Mouse (Mus musculus): ENCODE data around the gene Slc11a2. TPM values are rescaled to one million over a fixed set of nuclear protein-coding genes. Genes with fewer than 3 reads are reported as not detected.
"Not testable (repeated sequence)": the region's sequence is repeated elsewhere in the genome, so short reads cannot be mapped to it uniquely, and the experiment has no call there.

The Slc11a2 gene
- polyA plus RNA-seq, 1 experiment from 2014 or later, result 11.6 TPM

DNA sequence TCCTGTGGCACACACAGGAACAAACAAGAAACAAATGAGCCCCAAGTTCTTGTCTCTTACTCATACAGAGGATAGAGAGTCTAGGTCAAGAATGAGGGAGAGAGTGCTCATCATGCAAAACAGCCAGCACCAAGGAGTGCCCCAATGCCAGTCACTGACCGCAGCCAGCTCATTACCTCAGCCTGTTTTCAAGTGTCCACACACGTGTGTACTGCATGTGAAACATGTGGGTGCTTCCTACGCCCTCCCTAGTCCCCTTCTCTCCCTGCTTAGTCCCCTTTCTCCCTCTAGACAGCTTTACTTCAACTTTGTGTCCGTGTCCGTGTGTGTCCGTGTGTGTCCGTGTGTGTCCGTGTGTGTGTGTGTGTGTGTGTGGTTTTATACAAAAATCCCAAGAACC, 45.2 kb downstream of the Slc11a2 start:
- Histone ChIP-seq H3K9ac (no peak overlapping the region), H3K4me3 (no peak overlapping the region), H3K4me1 (replicated peaks) (no peaks in the 10 kb centered on the region), H3K36me3 (no peaks in the 10 kb centered on the region), H3K4me2 (no peak overlapping the region), H3K27me3 (no peaks in the 10 kb centered on the region), H3K27ac (no peak overlapping the region), H3K9me3 (replicated peaks) (no peaks in the 10 kb centered on the region)
- WGBS, result 86% methylated on average over 8 of the region's 8 CpGs
- ATAC-seq (replicated peaks; ENCODE audit: insufficient number of reproducible peaks, insufficient read depth, low FRiP score, low read depth), result no peak

DNA sequence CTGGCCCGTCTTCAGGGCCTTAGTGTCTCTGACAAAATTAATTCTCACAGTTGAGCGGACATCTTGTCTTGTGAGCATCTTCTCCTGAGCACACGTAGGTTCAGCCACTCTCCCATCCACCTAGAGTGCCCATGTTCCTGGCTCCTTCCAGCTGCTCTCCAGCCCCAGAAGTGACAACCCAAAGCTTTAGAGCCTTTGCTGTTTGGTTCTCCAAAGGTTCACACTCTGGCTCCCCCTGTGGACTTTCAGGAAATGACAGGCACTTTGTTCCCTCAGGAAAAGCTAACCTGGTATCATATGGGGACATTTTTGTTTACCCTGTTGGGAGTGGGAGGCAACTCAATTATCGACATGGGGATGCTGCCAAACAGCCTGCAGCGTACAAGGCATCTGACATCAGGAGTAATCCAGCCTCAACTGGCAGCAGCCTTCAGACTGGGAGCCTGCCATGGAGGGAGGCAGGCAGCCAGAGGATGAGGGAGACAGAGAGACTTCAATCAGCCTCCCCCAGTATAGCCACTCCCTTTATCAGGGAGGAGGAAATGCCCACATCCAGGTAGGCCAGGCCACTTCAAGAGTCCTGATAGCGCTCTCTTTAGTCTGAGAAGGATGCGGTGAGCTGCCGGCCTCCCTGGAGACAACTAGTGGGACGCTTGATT, 46.9 kb downstream of the Slc11a2 start:
- H3K4me1 ChIP-seq (replicated peaks); H3K4me3 ChIP-seq; H3K27me3 ChIP-seq; H3K36me3 ChIP-seq; H3K27ac ChIP-seq; H3K9ac ChIP-seq; H3K4me2 ChIP-seq; H3K9me3 ChIP-seq (replicated peaks); ATAC-seq (replicated peaks; ENCODE audit: insufficient number of reproducible peaks, insufficient read depth, low FRiP score, low read depth): not testable (repeated sequence)
- 33% methylated on average over 4 of the region's 9 CpGs for WGBS

DNA sequence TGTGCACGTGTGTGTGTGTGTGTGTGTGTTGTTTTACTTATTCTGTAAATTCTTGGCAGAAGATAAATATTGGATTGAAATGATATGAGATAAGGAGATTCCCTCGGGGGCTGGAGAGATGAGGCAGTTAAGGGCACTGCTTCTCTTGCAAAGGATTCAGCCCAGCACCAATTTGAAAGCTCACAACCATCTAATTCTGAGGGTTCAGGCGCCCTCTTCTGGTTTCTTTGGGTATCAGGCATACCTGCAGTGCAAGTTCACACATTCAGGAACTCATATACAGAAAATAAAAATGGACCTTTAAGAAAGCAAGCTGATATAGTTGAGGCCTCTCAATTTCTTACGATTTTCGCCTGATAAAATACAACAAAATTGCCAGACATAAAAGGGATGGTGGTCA, 49.8 kb downstream of the Slc11a2 start:
- Histone ChIP-seq H3K9ac (no peak overlapping the region), H3K4me3 (no peak overlapping the region), H3K27me3 (no peaks in the 10 kb centered on the region), H3K4me1 (replicated peaks) (no peaks in the 10 kb centered on the region), H3K9me3 (replicated peaks) (no peaks in the 10 kb centered on the region), H3K4me2 (no peak overlapping the region), H3K27ac (no peak overlapping the region), H3K36me3 (no peaks in the 10 kb centered on the region)
- 30% methylated on average over 5 of the region's 5 CpGs for WGBS
- ATAC-seq (replicated peaks; ENCODE audit: insufficient number of reproducible peaks, insufficient read depth, low FRiP score, low read depth), result no peak

DNA sequence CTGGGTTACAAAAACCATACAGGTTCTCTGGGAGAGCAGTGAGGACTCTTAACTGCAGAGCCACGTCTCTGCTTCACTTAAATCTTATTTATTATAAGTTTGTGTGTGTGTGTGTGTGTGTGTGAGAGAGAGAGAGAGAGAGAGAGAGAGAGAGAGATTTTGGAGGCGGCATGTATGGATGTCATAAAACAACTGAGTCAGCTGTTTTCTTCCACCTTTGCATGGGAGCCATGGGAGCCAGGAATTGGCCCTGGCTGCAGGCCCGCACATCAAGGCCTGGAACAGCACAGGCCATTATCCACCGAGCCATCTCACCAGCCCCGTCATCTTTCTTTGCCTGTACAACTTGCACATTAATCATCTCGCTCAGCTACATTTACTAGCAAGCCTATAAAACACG, 57.8 kb downstream of the Slc11a2 start:
- H3K27ac ChIP-seq, result no peak overlapping the region
- no peaks in the 10 kb centered on the region for H3K4me1 ChIP-seq (replicated peaks)
- no peaks in the 10 kb centered on the region for H3K27me3 ChIP-seq
- WGBS, result 76% methylated on average over 7 of the region's 7 CpGs
- H3K9ac ChIP-seq, result no peak overlapping the region
- no peaks in the 10 kb centered on the region for H3K9me3 ChIP-seq (replicated peaks)
- no peak overlapping the region for H3K4me2 ChIP-seq
- H3K36me3 ChIP-seq, result no peaks in the 10 kb centered on the region
- ATAC-seq (replicated peaks; ENCODE audit: insufficient number of reproducible peaks, insufficient read depth, low FRiP score, low read depth), result no peak
- no peak overlapping the region for H3K4me3 ChIP-seq

DNA sequence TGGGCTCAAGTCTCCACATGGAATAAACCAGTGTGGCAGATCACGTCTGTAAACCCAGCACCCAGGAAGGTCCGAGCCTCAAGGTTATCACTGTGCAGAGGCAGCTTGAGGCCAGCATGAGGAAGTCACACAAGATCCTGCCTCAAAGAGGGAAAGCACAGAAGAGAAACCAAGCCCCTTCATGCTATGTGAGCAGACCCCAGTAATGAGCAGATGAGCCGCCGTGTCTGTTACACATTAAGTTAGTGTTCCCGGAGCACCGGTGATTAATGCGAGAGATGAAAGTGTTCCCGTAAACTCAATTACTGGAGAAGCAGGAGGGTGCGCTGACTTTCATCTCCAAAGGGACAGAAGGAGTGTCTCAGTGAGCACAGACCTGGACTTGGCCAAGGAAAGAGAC, 58.9 kb downstream of the Slc11a2 start:
- H3K27me3 ChIP-seq; H3K36me3 ChIP-seq; H3K9me3 ChIP-seq (replicated peaks); H3K27ac ChIP-seq; H3K4me2 ChIP-seq; ATAC-seq (replicated peaks; ENCODE audit: insufficient number of reproducible peaks, insufficient read depth, low FRiP score, low read depth); H3K9ac ChIP-seq; H3K4me1 ChIP-seq (replicated peaks); H3K4me3 ChIP-seq: not testable (repeated sequence)
- whole genome bisulfite sequencing, result 78% methylated on average over 9 of the region's 9 CpGs

DNA sequence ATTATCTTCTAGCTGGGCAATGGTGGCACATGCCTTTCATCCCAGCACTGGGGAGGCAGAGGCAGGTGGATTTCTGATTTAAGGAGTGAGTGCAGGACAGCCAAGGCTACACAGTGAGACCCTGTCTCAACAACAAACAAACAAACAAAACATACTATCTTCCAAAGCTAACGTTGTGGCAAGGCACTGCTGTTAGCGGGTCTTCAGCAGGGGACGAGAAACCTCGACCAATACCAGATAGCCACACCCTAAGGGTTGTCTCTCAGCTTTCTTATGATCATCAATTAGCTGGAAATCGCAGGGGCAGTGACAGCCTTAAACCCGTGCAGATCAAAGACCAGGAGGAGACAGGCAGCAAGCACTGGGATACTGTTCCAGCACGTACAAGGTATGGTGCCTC, 60.6 kb downstream of the Slc11a2 start, which contains the start of gene Higd1c:
Gene Higd1c, plus strand, starts transcription at position 301 of the 400 bp plus-strand sequence.
- Histone ChIP-seq H3K36me3 (no peaks in the 10 kb centered on the region), H3K4me2 (no peak within 1 kb of the TSS), H3K9me3 (replicated peaks) (no peaks in the 10 kb centered on the region), H3K9ac (no peak within 1 kb of the TSS), H3K4me3 (no peak within 1 kb of the TSS), H3K27ac (no peak within 1 kb of the TSS), H3K27me3 (no peaks in the 10 kb centered on the region), H3K4me1 (replicated peaks) (no peaks in the 10 kb centered on the region)
- 63% methylated on average over 7 of the region's 7 CpGs for WGBS
- ATAC-seq (replicated peaks; ENCODE audit: insufficient number of reproducible peaks, insufficient read depth, low FRiP score, low read depth), result no peak

DNA sequence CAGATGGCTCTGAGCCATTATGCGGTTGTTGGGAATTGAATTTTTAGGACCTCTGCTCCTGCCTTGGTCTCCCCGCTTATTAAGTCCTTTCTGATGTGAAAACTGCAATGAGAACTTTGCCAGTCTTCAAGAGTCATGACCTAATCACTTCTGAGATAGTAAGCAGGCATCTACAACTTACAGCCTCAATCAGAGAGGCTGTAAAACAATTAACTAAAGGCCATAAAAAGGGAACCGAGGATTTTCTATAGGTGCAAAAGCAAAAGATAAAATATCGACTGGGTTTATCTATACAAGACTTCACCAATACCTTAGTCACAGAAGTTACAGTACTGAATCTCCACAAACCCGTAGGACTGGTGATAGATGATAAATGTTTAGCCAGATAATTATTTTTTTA, 69.0 kb downstream of the Slc11a2 start:
- no peak overlapping the region for H3K4me3 ChIP-seq
- no peak overlapping the region for H3K9ac ChIP-seq
- H3K36me3 ChIP-seq, result no peaks in the 10 kb centered on the region
- H3K4me1 ChIP-seq (replicated peaks), result peaks cover 12% of the 10 kb centered on the region
- no peaks in the 10 kb centered on the region for H3K27me3 ChIP-seq
- no peak for ATAC-seq (replicated peaks; ENCODE audit: insufficient number of reproducible peaks, insufficient read depth, low FRiP score, low read depth)
- no peak overlapping the region for H3K27ac ChIP-seq
- H3K9me3 ChIP-seq (replicated peaks), result no peaks in the 10 kb centered on the region
- 81% methylated on average over 5 of the region's 5 CpGs for WGBS
- no peak overlapping the region for H3K4me2 ChIP-seq

DNA sequence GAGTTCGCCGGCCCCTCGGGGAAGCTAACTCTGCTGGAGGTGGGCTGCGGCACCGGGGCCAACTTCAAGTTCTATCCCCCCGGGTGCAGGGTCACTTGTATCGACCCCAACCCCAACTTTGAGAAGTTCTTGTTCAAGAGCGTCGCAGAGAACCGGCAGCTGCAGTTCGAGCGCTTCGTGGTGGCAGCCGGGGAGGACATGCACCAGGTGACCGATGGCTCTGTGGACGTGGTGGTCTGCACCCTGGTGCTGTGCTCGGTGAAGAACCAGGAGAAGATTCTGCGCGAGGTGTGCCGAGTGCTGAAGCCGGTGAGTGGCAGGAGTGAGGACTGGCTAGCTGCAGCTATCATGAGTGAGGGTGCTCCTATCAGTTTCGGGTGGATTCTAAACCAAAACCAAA, 71.5 kb downstream of the Slc11a2 start:
- not testable (repeated sequence) for H3K27ac ChIP-seq; H3K9me3 ChIP-seq (replicated peaks); H3K9ac ChIP-seq; H3K36me3 ChIP-seq; H3K27me3 ChIP-seq; H3K4me2 ChIP-seq; H3K4me3 ChIP-seq; ATAC-seq (replicated peaks; ENCODE audit: insufficient number of reproducible peaks, insufficient read depth, low FRiP score, low read depth)
- peaks cover 17% of the 10 kb centered on the region for H3K4me1 ChIP-seq (replicated peaks)
- 86% methylated on average over 16 of the region's 22 CpGs for WGBS

DNA sequence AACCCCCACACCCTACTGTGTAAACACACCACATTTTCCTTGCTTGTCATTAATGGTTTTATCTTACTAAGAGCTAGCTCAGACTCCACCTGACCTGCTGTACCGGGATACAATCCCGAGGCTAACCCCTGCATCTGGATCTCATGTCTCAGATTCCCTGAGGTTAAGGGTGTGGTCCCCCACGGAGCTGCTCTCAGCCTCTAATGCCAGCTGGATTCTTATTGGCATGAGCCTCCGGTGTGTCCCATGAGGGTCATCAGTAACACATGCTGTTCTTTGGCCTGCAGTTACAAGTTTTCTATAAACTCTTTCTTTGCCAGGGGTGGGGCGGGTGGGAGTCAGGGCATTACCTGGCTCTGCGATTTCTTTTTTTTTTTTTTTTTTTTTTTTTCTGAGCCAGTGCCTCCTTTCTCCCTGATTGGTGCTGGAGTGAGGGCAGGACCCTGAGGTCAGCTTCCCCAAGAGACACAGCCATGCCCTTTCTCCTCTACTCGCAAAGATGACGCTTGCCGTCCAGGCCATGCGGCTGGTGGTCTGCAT, 72.1 kb downstream of the Slc11a2 start, which contains the start of the genes Methig1 and Mettl7a2:
Gene Methig1, plus strand, starts transcription at position 439 of the 540 bp plus-strand sequence.
Gene Mettl7a2, plus strand, starts transcription at position 490 of the 540 bp plus-strand sequence.
- WGBS, result 82% methylated on average over 10 of the region's 10 CpGs
- Histone ChIP-seq H3K4me3 (no peak within 1 kb of the TSS), H3K9me3 (replicated peaks) (no peaks in the 10 kb centered on the region), H3K36me3 (no peaks in the 10 kb centered on the region), H3K4me2 (no peak within 1 kb of the TSS), H3K4me1 (replicated peaks) (peaks cover 17% of the 10 kb centered on the region), H3K9ac (no peak within 1 kb of the TSS), H3K27ac (no peak within 1 kb of the TSS), H3K27me3 (no peaks in the 10 kb centered on the region)
- no peak for ATAC-seq (replicated peaks; ENCODE audit: insufficient number of reproducible peaks, insufficient read depth, low FRiP score, low read depth)

DNA sequence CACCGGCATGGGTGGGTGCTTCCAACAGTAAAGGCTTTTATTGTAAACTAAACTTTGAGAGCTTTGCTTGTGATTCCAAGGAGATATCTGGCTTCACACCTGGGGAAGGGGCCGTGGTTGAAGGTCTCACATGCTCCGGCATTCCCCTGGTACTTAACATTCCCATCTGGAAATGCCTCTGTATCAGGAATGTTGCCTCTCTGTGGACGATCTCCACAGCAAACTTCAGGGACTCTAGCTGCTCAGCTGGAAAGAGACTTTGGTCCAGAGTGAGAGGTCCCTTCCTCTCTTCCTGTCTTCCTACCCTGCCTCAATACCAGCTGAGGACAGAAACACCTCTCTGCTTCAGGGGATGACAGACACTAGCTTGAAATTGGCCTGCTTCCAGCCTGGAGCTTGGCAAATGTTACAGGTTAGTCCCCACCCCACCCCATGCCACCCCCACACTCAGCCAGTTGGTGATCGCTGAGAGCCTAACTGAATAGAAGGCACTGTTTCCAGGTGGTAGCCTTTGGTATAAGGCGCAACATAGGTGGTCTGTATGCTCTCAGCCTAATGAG, 73.3 kb downstream of the Slc11a2 start:
- ATAC-seq (replicated peaks; ENCODE audit: insufficient number of reproducible peaks, insufficient read depth, low FRiP score, low read depth), result no peak
- Histone ChIP-seq H3K27ac (no peak overlapping the region), H3K9ac (no peak overlapping the region), H3K4me3 (no peak overlapping the region), H3K9me3 (replicated peaks) (no peaks in the 10 kb centered on the region), H3K4me1 (replicated peaks) (peaks cover 17% of the 10 kb centered on the region), H3K4me2 (0 out of 2 replicates have a peak overlapping the region, but pooled peaks have one; percentile 21), H3K36me3 (no peaks in the 10 kb centered on the region), H3K27me3 (no peaks in the 10 kb centered on the region)
- WGBS, result 43% methylated on average over 6 of the region's 6 CpGs

DNA sequence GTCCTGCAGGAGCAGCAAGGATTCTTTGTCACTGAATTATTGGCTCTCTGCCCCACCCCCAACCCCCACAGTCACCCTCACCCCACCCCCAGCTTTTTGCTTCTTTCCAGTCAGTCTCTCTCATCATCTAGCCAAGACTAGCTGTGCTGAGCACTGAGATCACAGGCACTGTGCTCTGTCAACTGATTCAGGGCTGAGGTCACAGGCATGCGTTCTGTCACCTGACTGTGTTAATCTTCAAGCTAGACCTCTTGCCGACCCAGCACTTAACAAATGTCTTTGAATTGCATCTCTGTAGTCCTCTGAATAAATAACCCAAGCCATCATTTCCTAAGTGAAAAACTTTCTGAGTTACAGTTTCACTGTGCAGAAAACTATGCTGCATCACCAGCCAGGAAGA, 75.4 kb downstream of the Slc11a2 start:
- ATAC-seq (replicated peaks; ENCODE audit: insufficient number of reproducible peaks, insufficient read depth, low FRiP score, low read depth), result no peak
- H3K27me3 ChIP-seq, result no peaks in the 10 kb centered on the region
- no peak overlapping the region for H3K27ac ChIP-seq
- no peak overlapping the region for H3K4me3 ChIP-seq
- H3K9ac ChIP-seq, result no peak overlapping the region
- no peaks in the 10 kb centered on the region for H3K36me3 ChIP-seq
- H3K9me3 ChIP-seq (replicated peaks), result no peaks in the 10 kb centered on the region
- WGBS, result 24% methylated on average over 2 of the region's 2 CpGs
- no peak overlapping the region for H3K4me2 ChIP-seq
- H3K4me1 ChIP-seq (replicated peaks), result peaks cover 17% of the 10 kb centered on the region

DNA sequence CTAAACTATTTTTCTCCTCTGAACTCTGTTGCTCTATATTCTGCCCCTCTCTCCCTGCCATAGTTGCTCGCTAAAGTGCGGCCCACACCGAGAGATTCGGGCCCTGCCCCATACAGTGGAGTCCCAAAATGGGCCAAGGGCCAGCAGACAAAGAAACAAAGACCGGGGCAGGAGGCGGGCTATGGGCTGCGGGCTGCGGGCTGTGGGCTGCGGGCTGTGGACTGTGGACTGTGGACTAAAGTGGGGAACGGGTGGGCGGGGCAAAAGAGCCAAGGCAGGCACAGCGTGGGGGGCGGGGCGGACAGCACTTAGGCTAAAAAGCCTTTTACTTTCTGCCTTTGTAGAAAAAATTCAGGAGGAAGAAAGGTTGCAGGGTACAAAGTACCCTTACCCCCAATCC, 78.1 kb downstream of the Slc11a2 start:
- no peaks in the 10 kb centered on the region for H3K36me3 ChIP-seq

More for the DNA sequence above, 78.1 kb downstream of the Slc11a2 start:
- no peak for ATAC-seq (replicated peaks; ENCODE audit: insufficient number of reproducible peaks, insufficient read depth, low FRiP score, low read depth)
- 74% methylated on average over 14 of the region's 14 CpGs for WGBS
- H3K27ac ChIP-seq, result no peak overlapping the region
- no peak overlapping the region for H3K9ac ChIP-seq
- no peak overlapping the region for H3K4me2 ChIP-seq
- no peaks in the 10 kb centered on the region for H3K9me3 ChIP-seq (replicated peaks)
- H3K4me1 ChIP-seq (replicated peaks), result peaks cover 14% of the 10 kb centered on the region
- H3K27me3 ChIP-seq, result no peaks in the 10 kb centered on the region
- no peak overlapping the region for H3K4me3 ChIP-seq
